Mouse (Mus musculus): ENCODE results near the gene Camk2b.

- TF ChIP-seq CTCF (IDR thresholded peaks at IDR 0.05; ENCODE audit: control insufficient read depth, insufficient read depth, insufficient replicate concordance, low read depth, low read length) (no peak), POLR2A (IDR thresholded peaks at IDR 0.05; ENCODE audit: control insufficient read depth, low read depth, low read length) (no peak)
These were observed 67.7 kb downstream of the Camk2b start for GRCm38 (mm10) chr11:5998472-5998871.
